Mouse (Mus musculus) CH12.LX (cell line): Measurements from ENCODE around the gene Zfp445.

Experiments
- CTCF ChIP-seq, 2 experiments: IDR thresholded peaks in 1 of 2; conservative IDR thresholded peaks in 1 of 2; 2 replicates each; pipeline ENCODE4 v1.5.1; 2011 to 2012; ENCODE audit warnings: low read depth in 2 of 2, low read length in 2 of 2, improper control_type of control experiment in 1 of 2, inconsistent platforms in 1 of 2, mild to moderate bottlenecking in 1 of 2, moderate library complexity in 1 of 2
- EP300 ChIP-seq: IDR thresholded peaks from 2 replicates; pipeline ENCODE4 v1.6.1; 2011; ENCODE audit warnings: low read length, improper control_type of control experiment
- MAZ ChIP-seq: IDR thresholded peaks from 2 replicates; pipeline ENCODE4 v1.6.1; 2012; ENCODE audit warnings: low read depth, mild to moderate bottlenecking, inconsistent platforms, low read length, improper control_type of control experiment, moderate library complexity
- MYC ChIP-seq: IDR thresholded peaks from 2 replicates; pipeline ENCODE4 v1.6.1; 2011; ENCODE audit warnings: low read depth, mild to moderate bottlenecking, improper control_type of control experiment, low read length
- POLR2A ChIP-seq: IDR thresholded peaks from 2 replicates; pipeline ENCODE4 v1.6.1; 2011; ENCODE audit warnings: low read depth, mild to moderate bottlenecking, improper control_type of control experiment, low read length
- SMC3 ChIP-seq: IDR thresholded peaks from 2 replicates; pipeline ENCODE4 v1.6.1; 2011; ENCODE audit warnings: low read depth, low read length, improper control_type of control experiment
- USF1 ChIP-seq: IDR thresholded peaks from 2 replicates; pipeline ENCODE4 v1.6.1; 2014; ENCODE audit warnings: low read depth, mild to moderate bottlenecking, inconsistent platforms, low read length, improper control_type of control experiment
- USF2 ChIP-seq: conservative IDR thresholded peaks from 2 replicates; pipeline ENCODE4 v1.6.1; 2011; ENCODE audit warnings: low read depth, low read length, improper control_type of control experiment

DNA sequence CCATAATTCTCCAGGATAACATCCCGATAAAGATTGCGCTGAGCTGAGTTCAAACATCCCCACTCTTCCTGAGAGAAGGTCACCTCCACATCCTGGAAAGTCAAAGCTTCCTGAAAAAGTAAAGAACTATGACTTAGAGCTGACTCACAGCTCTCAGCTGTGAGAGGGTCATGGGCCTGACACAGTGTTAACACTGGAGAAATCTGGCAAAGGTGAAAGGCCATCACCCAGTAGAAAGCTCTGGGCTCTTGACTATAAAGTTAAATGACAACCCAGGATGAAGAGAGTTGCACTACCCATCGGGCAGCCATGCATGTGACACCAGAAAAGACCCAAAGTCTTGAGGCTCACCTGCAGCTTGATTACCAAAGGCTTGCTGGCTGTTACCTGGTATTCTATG is 9.1 kb downstream of the Zfp445 start:
- TF ChIP-seq POLR2A (no peak), MYC (no peak), USF1 (no peak), CTCF (conservative IDR thresholded peaks at IDR 0.05 in 1 of 2, IDR thresholded peaks at IDR 0.05 in 1 of 2; ENCODE audit: low read depth in 2 of 2, low read length in 2 of 2) (no peak), MAZ (no peak), USF2 (no peak), EP300 (no peak), SMC3 (no peak)
